ENCODE assay signal across 10 mouse cellular contexts in the genomic region with DNA sequence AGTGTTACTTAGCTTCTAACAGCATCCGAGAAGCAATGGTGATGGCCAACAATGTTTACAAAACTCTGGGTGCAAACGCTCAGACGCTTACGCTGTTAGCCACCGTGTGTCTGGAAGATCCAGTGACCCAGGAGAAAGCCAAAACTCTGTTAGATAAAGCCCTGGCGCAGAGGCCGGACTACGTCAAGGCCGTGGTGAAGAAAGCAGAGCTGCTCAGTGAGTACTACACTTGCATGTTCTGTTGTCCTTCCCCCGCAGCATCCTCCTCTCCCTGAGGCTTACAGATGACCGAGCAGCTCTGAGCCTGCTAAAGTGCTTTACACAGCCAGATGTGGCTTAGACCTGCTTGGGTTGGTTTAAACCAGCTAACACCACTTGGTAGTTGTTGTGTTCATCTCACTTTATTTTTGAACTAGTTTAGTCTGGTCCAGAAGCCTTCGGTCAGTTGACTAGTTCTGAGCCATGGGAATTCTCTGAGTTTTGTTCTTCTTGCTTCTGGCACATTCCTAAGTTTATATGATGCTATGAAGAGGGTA. TPM values are rescaled to one million over a fixed set of nuclear protein-coding genes. Genes with fewer than 3 reads are reported as not detected.
A peak's percentile ranks its signal among the peaks of the same experiment; 100 is the strongest.
DNase-seq lines count a peak whose midpoint lies in the region; ATAC-seq and TF ChIP-seq lines count a peak whose summit lies in the region.
"Had no signal": no experiment of that assay in that cellular context is flagged by ENCODE, and none has a peak within 500 bp of the region (broad histone marks: within the 10 kb centered on the region; RNA-seq: fewer than 3 reads in every experiment).

No protein-coding gene starts in this region.

- TF ChIP-seq CTCF in intestine, postnatal 0 days (IDR thresholded peaks at IDR 0.05; ENCODE audit: low read depth) = no peak

- peaks cover 99% of the 10 kb centered on the region for H3K36me3 ChIP-seq in intestine, postnatal 0 days (ENCODE audit: control insufficient read depth, insufficient read depth)
- H3K36me3 ChIP-seq in intestine, embryonic 16.5 days (ENCODE audit: control insufficient read depth, insufficient read depth, low read length) = peaks cover 50% of the 10 kb centered on the region

- H3K27me3 ChIP-seq in intestine, postnatal 0 days (replicated peaks; ENCODE audit: control insufficient read depth, insufficient read depth, low read length) = no peaks in the 10 kb centered on the region
- H3K27me3 ChIP-seq in intestine, embryonic 16.5 days (replicated peaks; ENCODE audit: control insufficient read depth, insufficient read depth, low read length) = no peaks in the 10 kb centered on the region
- H3K27me3 ChIP-seq: hindbrain, embryonic 15.5 days; limb, embryonic 13.5 days had no signal

- peak overlapping the region; percentile 28; the same call in 1 of the 2 replicates for H3K27ac ChIP-seq in intestine, postnatal 0 days (ENCODE audit: low read depth, low read length)
- no peak overlapping the region for H3K27ac ChIP-seq in intestine, embryonic 16.5 days (ENCODE audit: low read length)
- H3K27ac ChIP-seq: hindbrain, embryonic 15.5 days; limb, embryonic 13.5 days had no signal

- H3K4me3 ChIP-seq in intestine, postnatal 0 days (ENCODE audit: low read depth, low read length) = no peak overlapping the region
- no peak overlapping the region for H3K4me3 ChIP-seq in intestine, embryonic 16.5 days (ENCODE audit: low read length)
- H3K4me3 ChIP-seq: hindbrain, embryonic 15.5 days; limb, embryonic 13.5 days had no signal

- H3K4me1 ChIP-seq in intestine, postnatal 0 days (replicated peaks; ENCODE audit: control insufficient read depth, insufficient read depth, low read length) = no peaks in the 10 kb centered on the region
- no peaks in the 10 kb centered on the region for H3K4me1 ChIP-seq in intestine, embryonic 16.5 days (ENCODE audit: control insufficient read depth, insufficient read depth, low read length)
- H3K4me1 ChIP-seq: hindbrain, embryonic 15.5 days; limb, embryonic 13.5 days had no signal

- ATAC-seq in intestine, postnatal 0 days = no peak
- ATAC-seq in intestine, embryonic 16.5 days = no peak

- no peak overlapping the region for H3K4me2 ChIP-seq in intestine, postnatal 0 days (replicated peaks; ENCODE audit: low read depth)
- no peak overlapping the region for H3K4me2 ChIP-seq in intestine, embryonic 16.5 days (ENCODE audit: low read depth, low read length)
- H3K4me2 ChIP-seq: hindbrain, embryonic 15.5 days; limb, embryonic 13.5 days had no signal

- no peaks in the 10 kb centered on the region for H3K9me3 ChIP-seq in intestine, postnatal 0 days (ENCODE audit: control insufficient read depth)
- H3K9me3 ChIP-seq in intestine, embryonic 16.5 days (ENCODE audit: control insufficient read depth, low read length) = no peaks in the 10 kb centered on the region
- H3K9me3 ChIP-seq: hindbrain, embryonic 15.5 days; limb, embryonic 13.5 days had no signal

- DNase-seq in ES-CJ7 (ENCODE audit: low read depth, low spot score) (peak; percentile 72), ZHBTc4 (ENCODE audit: low read depth, low spot score) (peak; percentile 91)
- DNase-seq in heart, postnatal 4 days = peak; percentile 42
- no peak for DNase-seq in urinary bladder, postnatal 4 days (ENCODE audit: low spot score in 2 of 2)
- no peak for DNase-seq in layer of hippocampus, postnatal 36 days
- DNase-seq: thymus, postnatal 36 days had no signal

- WGBS in intestine, postnatal 0 days = 87% methylated on average over 12 of the region's 12 CpGs
- WGBS in intestine, embryonic 16.5 days = 93% methylated on average over 12 of the region's 12 CpGs

- H3K9ac ChIP-seq in intestine, postnatal 0 days (ENCODE audit: low read depth, low read length) = no peak overlapping the region
- H3K9ac ChIP-seq in intestine, embryonic 16.5 days (ENCODE audit: low read depth, low read length) = no peak overlapping the region
- H3K9ac ChIP-seq: hindbrain, embryonic 15.5 days; limb, embryonic 13.5 days had no signal

RNA-seq across cellular contexts. Expression of a gene that starts 18.7 kb away (rescaled TPM):
- 22.5 and 22.8 TPM in 2 replicates for polyA plus RNA-seq in intestine, postnatal 0 days (2015; fragmentation: Nextera tagmentation; extraction: Ambion mirVana)
- 35.9 and 40.1 TPM in 2 replicates for polyA plus RNA-seq in intestine, embryonic 16.5 days (2015; fragmentation: Nextera tagmentation; extraction: Ambion mirVana)
- total RNA-seq in heart, postnatal 4 days (2021) = 10 to 100 TPM; 47.0 to 48.7 TPM
- total RNA-seq in layer of hippocampus, postnatal 36 days (2021) = 10 to 100 TPM; 28.6 to 30.5 TPM

RNA-seq across cellular contexts. Expression of a gene that starts 48.5 kb away (rescaled TPM):
- 166 and 171 TPM in 2 replicates for polyA plus RNA-seq in intestine, postnatal 0 days (2015; fragmentation: Nextera tagmentation; extraction: Ambion mirVana)
- polyA plus RNA-seq in intestine, embryonic 16.5 days (2015; fragmentation: Nextera tagmentation; extraction: Ambion mirVana) = 161 and 164 TPM in 2 replicates
- total RNA-seq in heart, postnatal 4 days (2021) = 100 to 1,000 TPM; 138 to 141 TPM
- total RNA-seq in layer of hippocampus, postnatal 36 days (2021) = 100 to 1,000 TPM; 260 to 262 TPM

Comparison
In these comparisons a context has a peak if more than half of its experiments do, and no peak if none do; other contexts are left out.
1. DNase-seq: peak in ES-CJ7 (single experiment), ZHBTc4 (single experiment) and heart, postnatal 4 days (single experiment); none in urinary bladder, postnatal 4 days (0 of 2) and layer of hippocampus, postnatal 36 days (0 of 2).